Mouse (Mus musculus): ENCODE measurements around the gene Cavin3. TPM values are rescaled to one million over a fixed set of nuclear protein-coding genes. Genes with fewer than 3 reads are reported as not detected.

The Cavin3 gene
- polyA plus RNA-seq (2017; shearing (Covaris generic)): not detected

GRCm38 (mm10) chr7:105481505-105482411 lies at the start of gene Cavin3:
TSS of gene Cavin3 (minus strand) at chr7:105482300.

Other genes with a start within 250 kb of the Cavin3 start
- not detected for gene Olfr688, start 194.2 kb downstream of the Cavin3 start, polyA plus RNA-seq (2017; shearing (Covaris generic))
- 0.06 TPM for gene Olfr689, start 171.1 kb downstream of the Cavin3 start, polyA plus RNA-seq (2017; shearing (Covaris generic))
- not detected for gene Olfr690, start 148.2 kb downstream of the Cavin3 start, polyA plus RNA-seq (2017; shearing (Covaris generic))
- not detected for gene Olfr691, start 140.0 kb downstream of the Cavin3 start, polyA plus RNA-seq (2017; shearing (Covaris generic))
- gene Olfr692, start 114.1 kb downstream of the Cavin3 start, polyA plus RNA-seq (2017; shearing (Covaris generic)): not detected
- not detected for gene Gm5901, start 107.3 kb downstream of the Cavin3 start, polyA plus RNA-seq (2017; shearing (Covaris generic))
- gene Fam160a2, start 82.2 kb downstream of the Cavin3 start, polyA plus RNA-seq (2017; shearing (Covaris generic)): 32.2 TPM
- not detected for gene Cnga4, start 77.7 kb downstream of the Cavin3 start, polyA plus RNA-seq (2017; shearing (Covaris generic))
- gene Cckbr, start 56.6 kb downstream of the Cavin3 start, polyA plus RNA-seq (2017; shearing (Covaris generic)): not detected
- 16.7 TPM for gene Smpd1, start 72.1 kb upstream of the Cavin3 start, polyA plus RNA-seq (2017; shearing (Covaris generic))
- 1.8 TPM for gene Apbb1, start 99.4 kb upstream of the Cavin3 start, polyA plus RNA-seq (2017; shearing (Covaris generic))
- not detected for gene Hpx, start 117.8 kb upstream of the Cavin3 start, polyA plus RNA-seq (2017; shearing (Covaris generic))
- 11.9 TPM for gene Trim3, start 151.3 kb upstream of the Cavin3 start, polyA plus RNA-seq (2017; shearing (Covaris generic))
- gene Timm10b, start 157.8 kb upstream of the Cavin3 start, polyA plus RNA-seq (2017; shearing (Covaris generic)): 127 TPM
- 13.5 TPM for gene Arfip2, start 158.1 kb upstream of the Cavin3 start, polyA plus RNA-seq (2017; shearing (Covaris generic))
- gene Gm45799, start 158.3 kb upstream of the Cavin3 start, polyA plus RNA-seq (2017; shearing (Covaris generic)): 9.3 TPM
- gene Dnhd1, start 168.5 kb upstream of the Cavin3 start, polyA plus RNA-seq (2017; shearing (Covaris generic)): 4.0 TPM